Mouse (Mus musculus): ENCODE results near the gene Serpina1e.
A peak's percentile ranks its signal among the peaks of the same experiment; 100 is the strongest.

The Serpina1e gene

DNA sequence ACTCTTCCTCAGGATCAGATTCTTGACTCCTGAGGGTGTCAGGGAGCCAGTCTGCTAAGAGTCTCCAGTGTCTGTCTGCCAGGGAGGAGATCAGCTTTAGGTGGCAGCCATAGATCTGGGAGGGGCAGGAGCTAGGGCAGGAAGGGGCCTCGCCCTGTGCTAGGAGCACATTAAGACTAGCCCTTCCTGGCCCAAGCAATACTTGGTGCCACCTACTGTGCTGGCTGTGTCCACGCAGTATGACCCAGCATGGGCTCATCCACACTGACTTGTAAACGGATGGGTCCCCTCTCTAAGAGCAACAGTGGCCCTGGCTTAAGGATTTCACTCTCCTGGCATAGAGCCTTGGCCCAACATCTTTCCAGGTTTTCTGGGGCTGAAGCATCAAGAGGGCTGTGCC lies at the start of gene Serpina1e:
Gene Serpina1e (minus strand): TSS at position 178 of the 400 bp plus-strand sequence.
- DNase-seq = no peak

DNA sequence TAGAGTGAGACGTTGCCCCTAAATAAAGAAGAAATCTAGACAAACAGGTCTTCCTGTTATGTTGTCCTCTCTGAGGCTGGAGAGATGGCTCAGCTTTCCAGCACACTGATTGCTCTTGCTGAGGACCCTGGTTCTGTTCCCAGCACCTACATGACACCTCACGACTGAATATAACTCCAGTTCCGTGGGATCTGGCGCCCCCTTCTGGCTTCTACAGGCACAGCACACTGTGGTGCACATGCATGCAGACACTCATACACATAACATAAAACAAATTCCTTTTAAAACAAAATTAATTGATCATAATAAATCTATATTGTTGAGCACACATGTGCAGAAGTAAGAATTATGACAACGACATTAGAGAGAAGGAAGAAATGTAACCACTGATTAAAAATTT lies 45.9 kb upstream of the Serpina1e start:
- DNase-seq = no peak

DNA sequence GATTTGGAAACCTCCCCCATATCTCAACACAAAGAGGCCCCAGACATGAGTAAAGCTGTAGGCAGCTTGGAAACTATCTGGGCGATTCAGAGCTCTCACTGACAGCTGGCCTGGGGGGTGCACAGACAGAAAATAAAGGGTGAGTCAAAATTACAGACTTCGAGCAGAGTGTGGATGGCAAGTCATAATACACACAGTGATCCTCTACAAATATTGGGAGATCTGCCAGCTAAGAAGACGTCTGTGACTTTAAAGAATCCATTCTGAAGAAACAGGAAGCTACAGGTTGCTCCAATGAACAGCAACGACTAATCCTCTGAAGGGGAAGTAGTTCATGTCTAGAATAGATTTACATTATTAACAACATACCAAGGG lies 44.5 kb upstream of the Serpina1e start:
- DNase-seq = no peak

DNA sequence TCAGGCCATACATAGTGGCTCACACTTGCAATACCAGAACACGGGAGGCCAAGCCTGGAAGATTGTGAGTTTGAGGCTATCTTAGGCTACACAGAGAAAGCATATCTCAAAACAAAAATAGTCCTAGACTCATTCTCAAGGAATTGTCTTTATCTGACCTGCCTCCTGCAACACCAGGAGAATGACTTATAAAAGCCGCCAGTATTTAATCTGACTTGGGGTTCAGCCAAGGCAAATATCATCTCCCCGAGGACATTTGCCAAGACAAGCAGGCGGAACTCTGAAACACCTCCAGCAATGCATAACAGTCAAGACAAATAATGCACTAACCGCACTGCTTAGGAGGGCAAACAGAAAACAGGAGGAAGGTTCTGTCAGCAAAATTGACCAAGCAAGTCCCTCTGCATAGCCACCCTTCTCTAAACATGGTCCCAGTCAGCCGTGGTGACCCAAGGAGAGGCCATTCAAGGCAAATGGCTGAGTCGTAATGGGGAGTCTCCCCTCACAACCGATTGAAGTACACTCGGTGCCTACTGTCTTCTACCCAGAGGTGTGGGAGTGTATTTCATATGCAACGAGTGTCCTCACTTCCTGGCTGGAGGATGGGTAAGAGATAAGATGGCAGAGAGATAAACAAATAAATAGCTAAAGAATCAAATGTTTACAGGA lies 43.9 kb upstream of the Serpina1e start:
- peak; percentile 61 for DNase-seq

DNA sequence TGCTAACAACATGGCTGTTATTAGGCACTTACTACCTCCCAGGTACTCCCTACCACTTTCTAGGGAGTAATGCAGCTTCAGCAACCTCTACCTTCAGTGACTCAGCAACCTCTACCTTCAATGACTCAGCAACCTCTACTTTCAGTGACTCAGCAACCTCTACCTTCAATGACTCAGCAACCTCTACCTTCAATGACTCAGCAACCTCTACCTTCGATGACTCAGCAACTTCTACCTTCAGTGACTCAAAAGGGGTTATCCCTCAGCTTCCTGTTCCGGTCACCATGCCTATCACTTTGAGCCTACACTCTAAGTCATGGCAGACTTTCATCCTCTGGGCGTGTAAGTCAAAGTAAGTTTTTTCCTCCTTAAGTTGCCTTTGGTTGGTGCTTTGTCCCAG lies 41.8 kb upstream of the Serpina1e start:
- no peak for DNase-seq

DNA sequence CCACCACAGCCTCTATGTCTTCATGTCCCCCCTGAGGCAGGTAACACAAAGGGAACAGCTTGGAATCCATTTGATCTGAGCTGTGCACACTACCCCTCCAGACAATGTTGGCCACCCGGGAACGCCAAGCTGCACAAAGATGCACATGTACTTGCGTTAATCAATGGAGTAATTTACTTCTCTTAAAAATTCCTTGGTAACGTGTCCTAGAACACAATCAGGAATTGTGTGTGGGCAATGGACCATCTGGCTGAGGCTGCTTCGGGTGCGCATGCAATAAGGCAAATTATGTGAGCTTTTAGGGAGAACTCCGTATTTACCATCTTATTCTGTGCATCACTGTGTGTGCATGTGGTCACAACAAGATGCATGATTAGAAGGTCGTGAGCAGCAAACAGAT lies 40.8 kb upstream of the Serpina1e start:
- no peak for DNase-seq

DNA sequence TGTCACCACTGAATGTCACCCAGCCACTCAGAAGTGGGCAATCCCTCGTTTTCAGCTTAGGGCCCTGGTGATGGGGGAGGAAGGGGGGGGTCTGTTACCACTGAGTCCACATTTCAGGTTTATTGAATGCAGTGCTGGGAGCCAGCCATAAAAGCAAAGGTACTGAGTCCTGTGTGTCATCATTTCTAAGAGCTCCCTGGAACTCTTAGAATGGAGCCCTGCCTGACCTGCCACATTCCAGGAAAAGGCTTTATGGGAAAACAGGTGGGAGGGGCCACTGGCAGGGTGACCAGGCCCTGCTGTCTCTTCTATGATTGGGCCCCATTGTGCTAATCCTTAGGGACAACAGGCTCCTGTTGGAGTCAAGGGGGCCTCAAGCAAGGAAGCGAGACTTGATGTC lies 37.7 kb upstream of the Serpina1e start:
- DNase-seq = no peak

DNA sequence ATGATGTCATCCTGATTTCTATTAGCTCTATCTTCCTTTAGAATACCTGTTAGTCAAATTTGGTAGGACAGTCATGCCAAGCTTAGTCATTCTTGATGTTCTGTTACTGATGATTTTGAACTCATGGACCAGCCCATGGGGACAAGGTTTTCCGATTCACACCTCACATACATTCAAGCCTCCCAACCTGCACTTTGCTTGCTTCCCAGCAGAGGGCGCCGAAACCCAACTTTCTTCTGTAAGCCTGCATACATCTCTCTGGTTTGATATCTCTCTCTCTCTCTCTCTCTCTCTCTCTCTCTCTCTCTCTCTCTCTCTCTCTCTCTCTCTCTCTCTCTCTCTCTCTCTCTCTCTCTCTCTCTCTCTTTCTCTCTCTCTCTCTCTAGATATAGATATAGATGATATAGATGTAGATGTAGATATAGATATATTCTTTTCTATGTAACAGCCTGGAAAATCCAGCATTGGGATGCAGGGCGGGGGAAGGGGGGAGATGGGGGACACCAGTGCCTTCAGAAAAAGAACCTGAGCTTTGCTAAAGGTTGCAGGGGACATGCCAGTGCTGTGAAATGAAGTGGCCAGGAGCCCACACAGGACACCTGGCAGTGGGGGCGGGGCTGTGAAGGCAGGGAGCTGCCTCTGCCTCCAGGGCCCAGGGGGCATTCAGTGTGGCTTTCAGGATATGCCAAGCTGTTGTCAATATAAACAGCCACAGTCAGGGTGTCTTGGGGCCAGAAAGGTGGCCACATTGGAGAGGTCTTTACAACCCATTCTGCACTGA lies 36.7 kb upstream of the Serpina1e start:
- peak; percentile 69 for DNase-seq

DNA sequence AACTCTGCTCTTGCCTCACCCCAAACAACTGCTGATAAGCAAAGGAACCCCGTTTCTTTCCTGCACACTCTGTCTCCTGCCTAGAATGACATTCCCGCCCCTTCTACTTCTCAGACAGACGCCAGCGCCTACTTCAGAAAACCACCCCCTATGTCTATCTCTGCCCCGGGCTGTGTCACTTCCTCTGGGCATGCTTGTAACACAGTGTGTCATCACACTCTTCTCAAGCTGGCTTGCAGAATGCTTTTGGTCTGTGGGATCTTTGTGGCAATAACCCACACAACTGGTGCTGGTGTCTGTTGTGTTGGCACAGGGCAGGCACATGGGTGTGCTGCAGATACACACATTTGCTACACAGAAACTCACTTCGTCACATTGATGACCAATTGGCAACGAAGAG lies 34.2 kb upstream of the Serpina1e start:
- DNase-seq = no peak

DNA sequence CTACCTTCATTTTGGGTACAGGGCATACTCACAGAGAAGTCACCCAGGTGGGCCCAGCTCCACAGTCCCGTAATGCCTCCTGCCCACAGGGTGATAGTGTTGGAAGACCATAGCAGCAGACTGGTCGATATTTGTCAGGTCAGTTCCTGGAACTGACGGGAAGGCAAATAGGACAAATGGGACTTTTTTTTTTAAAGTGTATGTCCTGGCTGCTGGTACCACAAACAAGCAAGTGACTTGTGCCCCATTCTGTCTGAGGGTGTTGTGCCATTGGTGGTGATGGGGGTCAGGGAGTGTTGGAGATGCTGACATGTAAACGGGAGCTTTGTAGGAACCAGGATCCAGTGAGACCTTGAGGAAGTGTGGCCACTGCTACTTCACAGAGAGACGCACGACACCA lies 31.1 kb upstream of the Serpina1e start, which contains the start of gene Serpina11:
Gene Serpina11 (minus strand): TSS at position 101 of the 400 bp plus-strand sequence.
- DNase-seq = no peak

DNA sequence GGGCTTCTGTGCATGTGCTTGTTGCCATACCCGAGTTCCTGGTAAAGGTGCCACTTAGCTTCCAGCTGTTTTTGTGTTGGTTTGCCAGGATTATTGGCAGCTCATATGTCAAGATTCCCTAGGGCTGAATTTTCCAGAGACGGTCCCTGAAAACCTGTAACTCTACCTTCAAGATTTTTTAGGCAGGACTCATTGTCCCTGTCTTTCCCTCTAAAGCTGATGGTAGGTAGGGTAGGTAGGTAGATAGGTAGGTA lies 30.7 kb upstream of the Serpina1e start:
- DNase-seq = no peak

DNA sequence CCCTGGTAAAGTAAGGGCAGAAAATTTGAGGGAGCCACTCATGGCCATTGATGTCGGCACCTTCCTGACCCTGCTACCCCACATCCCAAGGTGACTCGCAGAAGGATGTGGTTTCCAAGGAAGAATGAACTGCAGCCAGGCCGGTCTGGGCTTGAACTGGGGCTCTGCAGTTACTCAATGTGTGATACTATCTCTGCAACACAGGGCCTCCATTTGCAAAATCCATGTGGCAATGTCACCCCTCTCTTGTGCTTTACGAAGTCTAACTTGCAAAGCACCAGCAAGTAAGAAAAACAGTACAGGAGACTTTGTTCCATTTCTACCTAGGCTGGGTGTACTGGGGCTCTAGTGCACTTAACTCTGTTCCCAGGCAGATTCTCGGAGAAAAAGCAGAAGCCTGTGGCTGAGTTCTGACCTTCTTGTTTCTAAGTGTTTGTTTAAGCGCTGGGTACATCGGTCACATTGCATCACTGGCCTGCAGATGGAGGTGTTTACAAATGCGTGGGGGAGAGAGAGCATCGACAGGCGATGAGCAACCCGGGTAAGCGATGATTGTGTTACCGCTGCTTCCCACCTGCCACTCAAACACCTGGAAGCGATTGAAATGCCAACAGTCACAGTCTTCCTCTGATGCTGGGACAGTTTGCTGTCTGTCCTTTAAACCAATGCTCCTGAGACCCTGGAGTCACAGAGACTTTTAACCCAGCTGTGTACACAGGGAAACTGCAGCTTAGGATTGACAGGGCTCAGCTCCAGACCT lies 30.2 kb upstream of the Serpina1e start:
- DNase-seq = peak; percentile 24

DNA sequence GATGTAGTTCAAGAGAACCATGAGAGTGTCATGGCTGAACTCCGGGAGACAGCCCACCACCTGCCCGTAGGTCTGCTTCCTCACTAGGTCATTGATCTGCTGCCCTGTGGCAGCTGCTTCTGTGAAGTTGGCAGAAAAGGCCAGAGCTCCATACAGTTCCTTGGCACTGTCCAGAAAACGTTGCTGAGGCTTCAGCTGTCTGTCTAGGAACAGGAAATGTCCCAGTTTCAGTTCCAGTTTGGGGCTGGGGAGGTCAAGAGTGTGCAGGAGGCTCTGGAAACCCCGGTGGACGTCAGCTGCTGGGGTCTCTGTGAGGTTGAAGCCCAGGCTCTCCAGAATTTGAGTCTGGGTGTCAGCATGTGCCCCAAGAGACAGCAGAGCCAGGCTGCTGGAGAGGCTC lies 27.1 kb upstream of the Serpina1e start:
- no peak for DNase-seq

DNA sequence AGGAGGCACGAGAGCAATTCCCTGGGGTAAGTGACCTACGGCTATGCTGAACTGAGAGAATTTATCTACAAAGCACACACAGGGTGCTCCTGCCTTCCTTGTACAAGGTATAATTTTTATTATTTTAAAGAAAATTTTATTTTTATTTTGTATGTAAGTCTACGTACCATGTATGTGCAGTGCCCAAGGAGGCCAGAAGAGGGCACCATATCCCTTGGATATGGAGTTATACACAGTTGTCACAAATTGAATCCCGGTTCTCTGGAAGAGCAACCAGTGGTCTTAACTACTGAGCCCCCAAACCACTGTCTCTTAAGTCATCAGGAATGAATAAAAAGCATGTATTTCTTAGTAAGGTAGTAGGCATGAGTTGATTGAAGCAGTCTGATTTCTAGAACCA lies 26.2 kb upstream of the Serpina1e start:
- peak; percentile 26 for DNase-seq

DNA sequence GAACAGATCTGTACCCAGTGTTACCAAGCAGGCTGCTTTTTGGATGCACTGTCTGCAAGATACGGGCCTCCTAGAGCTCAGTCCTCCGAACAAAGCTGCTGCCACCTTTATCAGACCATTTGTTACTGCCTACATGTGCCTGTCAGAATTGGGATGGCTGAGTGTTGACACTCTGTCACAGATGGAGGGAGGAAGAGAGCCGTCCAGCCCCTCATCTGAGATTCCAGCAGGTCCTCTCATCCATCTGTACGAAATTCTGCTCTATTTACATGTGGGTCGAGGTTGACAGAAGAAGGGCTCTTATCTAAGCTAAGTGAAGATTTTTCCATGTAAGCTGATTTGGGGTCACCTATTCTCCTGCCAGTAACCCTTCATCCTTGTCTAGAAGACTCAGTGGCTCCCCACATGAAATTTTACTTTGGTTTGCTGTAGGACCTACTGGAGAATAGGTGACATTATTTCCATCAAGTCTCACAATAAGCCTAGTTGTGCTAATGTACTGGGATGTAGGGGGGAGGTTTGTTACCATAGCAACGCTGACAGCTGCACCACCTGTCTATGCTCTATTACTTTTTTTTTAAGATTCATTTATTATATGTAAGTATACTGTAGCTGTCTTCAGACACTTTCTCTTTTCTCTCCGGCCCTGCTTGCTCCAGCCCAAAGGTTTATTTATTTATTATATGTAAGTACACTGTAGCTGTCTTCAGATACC lies 23.0 kb upstream of the Serpina1e start:
- no peak for DNase-seq

DNA sequence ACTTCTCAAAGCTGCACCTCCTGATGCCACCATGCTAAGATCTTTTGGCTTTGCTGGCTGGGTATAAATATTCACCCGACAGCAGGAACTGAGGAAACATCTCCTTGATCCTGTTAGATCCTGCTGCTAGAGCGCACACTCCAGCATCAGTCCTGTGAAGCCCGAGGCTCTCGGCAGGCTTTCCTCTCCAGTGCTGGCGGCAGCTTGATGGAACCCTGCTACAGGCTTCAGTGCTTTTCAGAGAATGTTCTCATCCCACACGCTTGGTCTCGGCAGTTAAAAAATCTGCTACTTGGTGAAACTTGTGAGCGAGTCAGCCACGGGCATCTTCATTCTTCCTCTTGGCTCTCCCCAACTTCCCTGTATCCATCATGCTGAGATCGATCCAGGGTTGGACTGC lies 19.5 kb upstream of the Serpina1e start:
- no peak for DNase-seq

DNA sequence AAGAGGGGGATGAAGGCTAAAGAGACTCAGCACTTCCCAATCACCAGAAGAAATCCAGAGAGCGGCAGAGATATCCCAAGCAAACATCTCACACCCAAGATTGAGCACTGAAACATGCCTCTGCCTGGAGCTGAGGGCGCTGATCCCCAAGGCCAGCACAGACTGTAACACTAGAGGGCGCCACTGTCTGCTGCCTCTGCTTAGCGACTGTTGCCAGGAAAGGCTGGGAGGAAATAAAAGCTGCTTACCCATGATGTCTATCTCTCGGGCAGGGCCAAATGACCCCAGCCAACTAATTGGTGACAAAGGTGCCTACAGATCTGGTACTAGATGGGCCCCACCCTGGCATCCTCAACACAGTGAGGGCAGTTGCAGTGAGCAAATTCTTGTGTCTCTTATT lies 19.1 kb upstream of the Serpina1e start:
- DNase-seq = peak; percentile 12

DNA sequence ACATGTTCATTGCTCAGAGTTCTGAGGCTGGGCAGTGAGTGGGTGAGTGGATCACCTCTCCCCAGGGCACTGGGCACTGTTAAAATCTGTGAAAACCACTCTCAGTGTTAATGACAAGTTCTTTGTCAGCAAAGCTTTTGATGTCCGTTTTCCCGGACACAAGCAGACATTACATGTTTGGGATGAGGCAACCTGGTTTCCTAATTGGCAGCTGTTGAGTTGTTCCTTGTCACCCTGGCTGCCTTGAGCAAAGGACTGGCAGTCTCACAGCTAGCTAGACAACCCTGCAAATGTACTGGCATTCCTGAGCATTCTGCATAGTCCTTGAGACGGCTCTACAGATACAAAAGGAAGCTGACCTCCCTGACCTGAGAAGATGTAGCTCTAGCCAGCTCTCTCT lies 18.3 kb upstream of the Serpina1e start:
- no peak for DNase-seq

DNA sequence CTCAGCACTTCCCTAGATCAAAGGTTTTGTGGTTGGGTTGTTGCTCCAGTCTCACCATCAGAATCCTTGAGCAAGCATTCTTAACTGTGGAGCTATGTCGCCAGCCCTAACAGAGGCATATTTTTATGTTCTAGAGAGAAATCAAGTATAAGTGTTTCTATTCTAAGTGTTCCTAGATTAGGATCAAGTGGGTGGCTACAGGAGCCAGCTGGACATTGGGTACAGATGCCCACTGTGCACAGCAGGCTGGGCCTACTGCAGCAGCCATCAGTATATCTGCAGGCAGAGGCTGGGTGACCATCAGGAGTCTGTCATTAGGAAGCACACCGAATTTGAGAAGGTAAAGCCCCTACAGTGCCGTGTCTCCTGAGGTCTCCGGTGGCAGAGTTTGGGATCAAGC lies 12.3 kb upstream of the Serpina1e start:
- DNase-seq = no peak

DNA sequence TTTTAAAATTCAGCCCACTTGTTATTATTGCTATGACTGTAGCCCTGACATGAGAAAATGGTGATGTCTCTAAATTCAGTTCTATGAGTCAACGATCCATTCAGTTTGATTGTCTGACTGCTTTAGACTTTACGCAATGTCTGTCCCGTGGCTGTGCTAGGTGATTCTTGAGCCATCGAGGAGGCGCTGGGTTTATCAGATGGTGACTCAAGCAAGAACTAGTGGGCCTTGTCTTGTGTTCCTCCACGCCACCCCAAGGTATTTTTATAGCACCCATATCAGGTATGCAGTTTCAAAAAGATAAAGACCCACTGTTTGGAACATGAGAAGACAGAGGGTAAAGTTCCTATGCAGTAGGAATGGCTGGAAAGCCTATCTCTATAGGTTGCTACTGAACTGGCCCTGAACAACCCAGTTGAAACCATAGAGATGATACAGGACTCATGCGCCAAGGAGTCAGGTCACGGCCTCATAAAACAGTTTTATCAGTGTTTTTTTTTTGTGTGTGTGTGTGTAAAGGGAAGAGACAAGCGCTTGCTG lies 10.9 kb upstream of the Serpina1e start:
- DNase-seq = no peak

DNA sequence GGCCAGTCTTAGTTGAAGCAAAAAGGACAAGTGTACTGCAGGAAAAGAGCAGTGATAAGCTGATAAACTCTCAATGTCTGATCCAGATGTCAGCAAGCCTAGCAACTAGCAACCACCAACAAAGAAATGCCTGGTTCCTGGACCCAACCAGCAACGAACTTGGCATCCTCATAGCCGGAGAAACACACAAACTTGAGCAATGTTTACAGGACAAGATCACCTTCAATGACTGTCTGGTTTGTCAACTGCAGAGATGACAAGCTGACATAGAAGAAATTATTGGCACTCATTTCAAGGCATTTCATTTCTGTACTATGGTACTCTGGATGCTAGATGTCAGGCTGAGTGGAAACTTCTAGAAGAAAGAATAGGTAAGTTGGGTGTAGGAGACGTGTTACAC lies 8.0 kb upstream of the Serpina1e start:
- DNase-seq = no peak

DNA sequence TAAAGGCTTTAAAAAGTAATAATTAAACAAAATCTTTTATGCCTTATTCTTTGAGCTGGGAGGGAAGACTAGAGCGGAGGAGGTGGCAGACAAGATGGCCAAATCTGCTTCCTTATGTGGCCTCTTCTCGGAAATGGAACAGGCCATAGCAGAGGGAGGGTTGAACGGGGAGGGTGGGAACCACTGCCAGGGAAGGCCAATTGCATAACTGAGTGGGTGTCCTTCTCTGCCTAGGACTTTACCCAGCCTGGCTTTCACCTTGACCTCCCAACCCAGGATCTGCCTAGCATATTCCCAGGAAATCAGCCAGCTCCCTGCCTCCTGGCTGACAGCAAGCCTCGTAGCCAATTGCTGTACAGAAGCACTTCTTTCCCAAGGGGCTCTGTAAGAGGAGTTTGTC lies 4.5 kb upstream of the Serpina1e start:
- no peak for DNase-seq

DNA sequence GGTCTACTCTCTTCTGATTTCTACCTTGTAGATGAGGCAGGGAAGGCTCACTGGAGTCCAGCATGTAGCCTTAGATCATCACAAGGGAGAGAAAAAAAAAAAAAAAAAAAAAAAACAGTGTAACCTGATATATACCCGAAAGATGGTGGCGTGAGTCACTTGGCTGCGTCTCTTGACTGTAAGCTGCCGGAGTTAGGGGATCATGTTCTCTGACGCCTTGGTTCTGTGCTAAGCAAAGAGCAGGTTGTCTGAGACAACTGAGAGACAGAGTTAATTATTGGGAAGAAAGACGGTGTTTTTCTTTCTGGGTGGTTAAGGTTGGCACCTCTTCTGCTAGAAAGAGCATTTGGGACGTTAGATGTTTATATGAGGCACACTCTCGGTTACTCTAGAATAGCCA lies 4.1 kb upstream of the Serpina1e start:
- no peak for DNase-seq

Measured in kidney, postnatal 14 days (tissue).